Mouse (Mus musculus) olfactory bulb, adult 2 months (tissue): ENCODE results near the gene Mcoln1.

ENCODE experiments used
- CTCF ChIP-seq: fragments of 200-500 bp; IDR thresholded peaks from 2 replicates; pipeline ENCODE4 v1.5.1; 2012; ENCODE audit warnings: low read depth, mild to moderate bottlenecking, low read length, moderate library complexity; ENCODE audit not compliant: insufficient read depth
- POLR2A ChIP-seq: fragments of 200-500 bp; IDR thresholded peaks from 2 replicates; pipeline ENCODE4 v1.6.1; 2012; ENCODE audit warnings: mild to moderate bottlenecking, low read depth, low read length, moderate library complexity; ENCODE audit not compliant: insufficient read depth

DNA sequence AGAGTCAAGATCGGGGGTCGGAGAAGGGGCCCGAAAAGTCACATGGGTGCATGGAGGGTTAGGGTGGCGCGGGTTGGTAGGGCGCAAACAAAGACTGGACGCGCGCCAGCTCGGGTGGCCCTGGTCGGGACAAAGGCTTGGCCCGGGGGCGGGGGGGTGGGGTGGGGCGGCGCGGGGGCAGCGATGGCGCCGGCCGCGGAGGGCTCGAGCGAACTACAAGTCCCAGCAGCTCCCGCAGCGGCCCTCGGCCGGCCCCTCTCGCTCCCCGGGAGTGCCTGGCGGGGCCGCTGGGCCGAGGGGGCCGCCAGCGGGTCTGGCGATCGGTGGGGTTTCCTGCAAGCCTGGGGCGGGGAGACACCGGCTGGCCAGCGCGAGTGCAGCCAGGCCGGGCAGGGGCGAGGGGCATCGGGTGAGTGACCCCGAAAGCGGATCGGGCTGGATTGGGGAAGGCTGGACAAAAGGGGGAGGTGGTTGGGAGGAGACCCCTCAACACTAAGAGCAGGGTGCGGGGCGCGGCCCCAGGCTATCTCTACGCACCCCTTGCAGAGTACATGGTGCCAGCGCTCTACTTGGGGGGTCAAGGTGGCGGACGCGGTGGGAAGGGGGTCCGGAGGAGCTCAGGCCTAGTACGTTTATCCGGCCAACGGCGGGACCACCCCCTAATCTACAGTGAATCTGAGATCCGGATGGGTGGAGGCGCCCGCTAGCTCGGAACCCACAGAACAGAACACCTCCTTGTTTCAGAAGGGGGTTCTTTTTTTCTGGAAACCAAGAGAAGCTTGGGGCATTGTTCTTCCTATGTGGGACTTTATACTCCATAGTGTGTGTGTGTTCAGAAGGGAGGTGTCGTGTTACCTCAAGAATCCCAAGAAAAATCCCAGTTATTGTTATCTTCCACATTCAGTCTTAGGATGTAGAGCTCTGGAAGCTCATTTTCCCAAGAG lies 7.1 kb upstream of the Mcoln1 start, which contains the start of gene Zfp358:
- no peak for TF ChIP-seq CTCF
- TF ChIP-seq POLR2A, result peak; percentile 79
